Mouse (Mus musculus): ENCODE measurements around the gene Scgb1b15.
"Not testable (repeated sequence)": the region's sequence is repeated elsewhere in the genome, so short reads cannot be mapped to it uniquely, and the experiment has no call there.

Scgb1b15 gene

DNA sequence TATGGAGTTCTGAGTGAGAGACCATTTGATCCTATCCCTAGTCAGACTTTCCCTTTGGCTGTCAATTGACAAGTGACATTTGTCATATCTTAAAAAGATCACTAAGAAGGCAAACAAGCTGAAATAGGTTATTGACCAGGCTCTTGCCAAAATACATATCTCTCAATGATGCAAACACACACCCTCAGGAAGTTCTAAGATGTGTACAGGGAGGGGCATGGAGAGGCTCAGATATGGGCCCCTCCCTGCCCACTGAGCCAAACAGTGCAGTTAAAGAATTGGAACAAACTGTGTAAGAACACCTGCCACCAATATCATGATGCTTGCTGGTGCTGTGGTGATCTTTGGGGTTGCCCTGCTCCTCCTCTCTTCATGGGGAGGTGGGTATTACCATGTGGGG, at the start of gene Scgb1b15:
TSS of gene Scgb1b15 (plus strand) at position 301 of the 400 bp plus-strand sequence.
- TF ChIP-seq GATA4 (IDR thresholded peaks at IDR 0.05; ENCODE audit: insufficient replicate concordance, low read length), result not testable (repeated sequence)

- not testable (repeated sequence) for TF ChIP-seq GATA4 (IDR thresholded peaks at IDR 0.05; ENCODE audit: insufficient replicate concordance, low read length)
These were observed 6.8 kb upstream of the Scgb1b15 start, which contains the start of gene Scgb2b15 for GRCm38 (mm10) chr7:32829562-32829961. Gene Scgb2b15 (minus strand): TSS chr7:32829662.

Data from liver, adult (tissue).